Mouse (Mus musculus) intestine, embryonic 16.5 days (tissue): ENCODE results near the gene Chd2. TPM values are rescaled to one million over a fixed set of nuclear protein-coding genes. Genes with fewer than 3 reads are reported as not detected.
"Not testable (repeated sequence)": the region's sequence is repeated elsewhere in the genome, so short reads cannot be mapped to it uniquely, and the experiment has no call there.

Experiments used
- ATAC-seq: fragments of 200-750 bp; cut with Nextera tagmentation; 2 replicates; pipeline ENCODE4 v1.8.0; 2017; ENCODE audit warnings: moderate TSS enrichment, moderate library complexity
- H3K27ac ChIP-seq: fragments of 300-500 bp; sonication (generic); 2 replicates; pipeline ENCODE4 v1.5.1; 2014; ENCODE audit warnings: mild to moderate bottlenecking, low read length
- H3K27me3 ChIP-seq: fragments of 300-500 bp; sonication (generic); replicated peaks from 2 replicates; pipeline ENCODE4 v1.6.1; 2014; ENCODE audit warnings: low read length, control low read depth, mixed read lengths; ENCODE audit not compliant: control insufficient read depth, insufficient read depth
- H3K36me3 ChIP-seq: fragments of 300-500 bp; sonication (generic); 2 replicates; pipeline ENCODE4 v1.6.1; 2014; ENCODE audit warnings: low read length, control low read depth; ENCODE audit not compliant: control insufficient read depth, insufficient read depth
- H3K4me1 ChIP-seq: fragments of 300-500 bp; sonication (generic); 2 replicates; pipeline ENCODE4 v1.6.1; 2014; ENCODE audit warnings: low read length, control low read depth, mixed read lengths; ENCODE audit not compliant: control insufficient read depth, insufficient read depth
- H3K4me2 ChIP-seq: fragments of 300-500 bp; sonication (generic); 2 replicates; pipeline ENCODE4 v1.6.1; 2014; ENCODE audit warnings: low read depth, low read length, control low read depth
- H3K4me3 ChIP-seq: fragments of 300-500 bp; sonication (generic); 2 replicates; pipeline ENCODE4 v1.5.1; 2014; ENCODE audit warnings: mild to moderate bottlenecking, low read length
- H3K9ac ChIP-seq: fragments of 300-500 bp; sonication (generic); 2 replicates; pipeline ENCODE4 v1.6.1; 2014; ENCODE audit warnings: low read depth, low read length
- H3K9me3 ChIP-seq: fragments of 300-500 bp; sonication (generic); 2 replicates; pipeline ENCODE4 v1.6.1; 2016; ENCODE audit warnings: low read length, control low read depth; ENCODE audit not compliant: control insufficient read depth
- whole genome bisulfite sequencing: fragments of 180-500 bp; shearing (Covaris S2); extraction: QIAGEN DNeasy Blood & Tissue Kit; methylation state at CpG from one replicate; pipeline ENCODE4 v1.1.7; 2014; 5-methylcytosine and 5-hydroxymethylcytosine counted together
- polyA plus RNA-seq: library from polyadenylated mRNA; unstranded; fragments of >200 nt; fragmentation: Nextera tagmentation; extraction: Ambion mirVana; gene quantifications from 2 replicates; pipeline ENCODE4 v1.2.1, GENCODE M21; 2015

The Chd2 gene
- polyA plus RNA-seq, 1 experiment from 2014 or later: 40.1 TPM

DNA sequence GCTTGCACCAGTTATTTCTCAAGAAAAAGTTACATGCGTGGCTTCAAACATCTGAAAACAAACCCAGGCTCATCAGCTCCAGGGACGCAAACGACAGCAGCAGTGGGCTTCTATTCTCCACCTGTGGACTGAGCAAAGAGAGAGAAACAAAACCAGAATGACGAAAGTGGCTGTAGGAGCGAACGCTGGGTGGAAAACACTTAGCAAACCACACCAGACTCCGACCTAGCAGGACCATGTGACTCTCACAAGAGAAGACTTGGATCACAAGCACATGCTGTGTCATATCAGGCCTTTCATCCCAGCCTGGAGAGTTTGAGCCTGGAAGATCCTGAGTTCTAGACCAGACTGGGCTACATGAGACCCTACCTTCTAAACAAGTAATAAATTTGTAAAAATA, 41.8 kb upstream of the Chd2 start:
- 81% methylated on average over 7 of the region's 7 CpGs for WGBS
- Histone ChIP-seq H3K4me3 (no peak overlapping the region), H3K9me3 (no peaks in the 10 kb centered on the region), H3K27ac (peak overlapping the region; percentile 93; the same call in 1 of the 2 replicates), H3K4me1 (peaks cover 37% of the 10 kb centered on the region), H3K36me3 (no peaks in the 10 kb centered on the region), H3K9ac (no peak overlapping the region), H3K27me3 (no peaks in the 10 kb centered on the region), H3K4me2 (no peak overlapping the region)
- ATAC-seq: no peak

DNA sequence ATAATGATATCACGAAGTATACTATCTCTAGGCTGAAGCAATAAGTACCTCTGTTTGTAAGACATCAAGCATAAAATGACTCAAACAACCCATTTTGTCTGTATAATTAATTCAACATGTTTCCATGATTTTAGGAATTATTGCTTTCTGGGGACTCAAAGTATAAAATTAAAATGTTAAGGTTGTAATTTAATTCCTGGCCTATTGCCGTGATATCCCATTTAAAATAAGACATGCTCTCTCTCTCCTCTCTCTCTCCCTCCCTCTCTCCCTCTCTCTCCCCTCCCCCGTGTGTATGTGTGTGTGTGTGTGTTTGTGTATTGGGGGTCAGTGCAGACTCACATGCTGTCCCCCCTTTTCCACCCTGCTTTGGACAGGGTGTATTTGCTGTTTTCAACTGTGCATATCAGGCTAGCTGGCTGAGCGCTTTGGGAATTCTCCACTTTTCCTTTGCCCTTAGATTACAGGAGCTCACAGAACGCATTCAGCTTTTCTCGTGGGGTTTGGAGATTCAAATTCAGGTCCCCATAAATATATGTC, 40.3 kb upstream of the Chd2 start:
- WGBS: 66% methylated on average over 6 of the region's 6 CpGs
- H3K4me1 ChIP-seq: peaks cover 41% of the 10 kb centered on the region
- no peaks in the 10 kb centered on the region for H3K36me3 ChIP-seq
- H3K9me3 ChIP-seq: no peaks in the 10 kb centered on the region
- no peak overlapping the region for H3K27ac ChIP-seq
- no peak overlapping the region for H3K9ac ChIP-seq
- no peaks in the 10 kb centered on the region for H3K27me3 ChIP-seq
- no peak overlapping the region for H3K4me2 ChIP-seq
- ATAC-seq: no peak
- no peak overlapping the region for H3K4me3 ChIP-seq

DNA sequence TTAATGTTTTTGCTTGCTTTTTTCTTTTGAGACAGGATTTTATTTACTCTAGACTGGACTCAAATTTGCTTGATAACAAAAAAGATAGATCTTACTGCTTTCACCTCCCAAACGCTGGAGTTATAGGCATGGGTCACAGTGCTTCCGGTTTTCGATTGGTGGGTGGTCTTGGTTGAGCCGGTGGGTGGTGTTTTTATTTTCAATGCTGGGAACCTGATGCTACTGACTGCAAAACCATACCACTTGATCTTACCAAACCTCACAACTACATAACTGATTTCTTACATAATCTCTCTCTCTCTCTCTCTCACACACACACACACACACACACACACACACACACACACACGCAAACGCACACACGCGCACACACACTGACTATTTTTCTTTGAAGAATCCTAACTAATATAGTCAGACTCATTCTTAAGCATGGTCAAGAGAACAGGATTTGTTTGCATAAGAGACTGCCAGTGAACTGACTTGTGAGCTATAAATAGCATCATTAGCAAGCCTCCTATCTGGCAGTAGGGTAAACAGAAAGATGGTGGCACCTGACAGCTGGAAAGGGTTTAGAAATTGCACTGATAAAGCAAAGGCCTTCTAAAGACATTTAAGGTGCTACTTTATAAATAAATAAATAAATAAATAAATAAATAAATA, 37.6 kb upstream of the Chd2 start:
- no peak overlapping the region for H3K4me2 ChIP-seq
- peaks cover 27% of the 10 kb centered on the region for H3K4me1 ChIP-seq
- H3K9ac ChIP-seq: no peak overlapping the region
- ATAC-seq: peak; percentile 57
- WGBS: 29% methylated on average over 8 of the region's 8 CpGs
- H3K9me3 ChIP-seq: no peaks in the 10 kb centered on the region
- H3K4me3 ChIP-seq: no peak overlapping the region
- H3K36me3 ChIP-seq: no peaks in the 10 kb centered on the region
- H3K27me3 ChIP-seq: no peaks in the 10 kb centered on the region
- H3K27ac ChIP-seq: peak overlapping the region; percentile 59

DNA sequence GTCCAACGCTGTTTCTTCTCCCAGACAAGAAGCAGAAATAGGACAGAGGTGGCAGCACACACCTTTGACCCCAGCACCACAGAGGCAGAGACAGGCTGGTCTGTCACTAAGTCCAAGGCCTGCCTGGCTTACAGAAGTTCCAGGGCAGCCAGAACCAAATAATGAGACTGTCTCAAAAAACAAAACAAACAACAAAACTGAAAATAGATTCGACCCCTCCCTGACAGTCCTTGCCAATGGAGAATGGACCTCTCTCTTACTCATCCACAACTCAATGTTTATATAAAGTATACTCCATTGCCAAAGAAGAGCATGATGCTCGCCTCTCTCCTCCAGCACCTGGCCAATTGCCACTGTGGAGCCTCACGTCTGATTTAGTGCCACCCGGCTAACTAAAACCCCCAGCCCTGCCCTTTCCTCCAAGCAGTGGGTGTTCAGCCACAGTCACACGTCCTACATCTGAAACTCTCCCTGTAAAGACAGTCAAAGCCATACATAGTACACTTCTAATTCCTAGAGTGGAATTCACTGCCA, 36.3 kb upstream of the Chd2 start:
- Histone ChIP-seq H3K9ac (no peak overlapping the region), H3K4me2 (no peak overlapping the region), H3K4me3 (no peak overlapping the region), H3K27ac (peak overlapping the region; percentile 82), H3K4me1 (peaks cover 20% of the 10 kb centered on the region), H3K9me3 (no peaks in the 10 kb centered on the region), H3K27me3 (no peaks in the 10 kb centered on the region), H3K36me3 (no peaks in the 10 kb centered on the region)
- peak; percentile 74 for ATAC-seq
- WGBS: 61% methylated on average over 6 of the region's 6 CpGs

DNA sequence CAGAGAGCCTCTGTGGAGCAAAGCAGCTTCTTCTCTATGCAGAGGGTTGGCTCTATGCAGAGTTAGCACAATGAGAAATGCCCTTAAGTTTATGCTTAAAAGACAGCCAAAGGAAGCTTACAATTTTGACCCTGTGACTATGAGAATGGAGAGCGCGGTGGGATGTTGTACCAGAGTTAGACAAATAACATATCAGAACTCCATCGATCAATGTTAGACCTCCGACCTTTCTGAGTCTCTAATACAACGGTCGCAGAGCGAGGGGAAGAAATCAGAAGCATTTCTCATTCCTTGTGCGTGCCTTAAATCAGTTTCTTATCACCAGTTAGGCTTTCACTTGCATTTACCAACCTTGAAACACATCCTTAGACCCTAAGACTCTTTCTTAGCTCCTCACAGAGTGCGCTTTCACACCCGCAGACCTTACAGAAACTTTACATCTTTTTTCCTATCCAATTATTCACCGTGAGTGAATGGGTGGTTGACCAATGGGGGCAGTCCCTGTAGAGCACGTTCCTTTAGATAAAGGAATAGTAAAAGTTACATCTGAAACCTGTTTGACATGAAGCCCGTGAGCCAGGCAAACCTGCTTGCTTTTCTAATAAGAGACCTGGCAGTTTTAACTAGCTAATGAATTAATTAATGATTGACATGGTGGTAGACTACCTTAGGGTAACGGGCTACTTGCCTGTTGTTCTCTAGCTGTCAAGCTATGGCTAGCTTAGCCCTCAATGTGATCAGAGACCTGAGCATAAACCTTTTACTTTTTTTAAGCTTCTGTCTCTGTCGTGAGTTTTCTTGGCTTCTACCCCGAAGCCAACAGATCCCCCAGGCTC, 34.7 kb upstream of the Chd2 start:
- H3K27me3 ChIP-seq: no peaks in the 10 kb centered on the region
- no peak overlapping the region for H3K9ac ChIP-seq
- no peak overlapping the region for H3K4me2 ChIP-seq
- H3K4me3 ChIP-seq: no peak overlapping the region
- no peaks in the 10 kb centered on the region for H3K9me3 ChIP-seq
- H3K27ac ChIP-seq: no peak overlapping the region
- H3K36me3 ChIP-seq: no peaks in the 10 kb centered on the region
- H3K4me1 ChIP-seq: peaks cover 20% of the 10 kb centered on the region
- no peak for ATAC-seq
- WGBS: 48% methylated on average over 16 of the region's 16 CpGs

DNA sequence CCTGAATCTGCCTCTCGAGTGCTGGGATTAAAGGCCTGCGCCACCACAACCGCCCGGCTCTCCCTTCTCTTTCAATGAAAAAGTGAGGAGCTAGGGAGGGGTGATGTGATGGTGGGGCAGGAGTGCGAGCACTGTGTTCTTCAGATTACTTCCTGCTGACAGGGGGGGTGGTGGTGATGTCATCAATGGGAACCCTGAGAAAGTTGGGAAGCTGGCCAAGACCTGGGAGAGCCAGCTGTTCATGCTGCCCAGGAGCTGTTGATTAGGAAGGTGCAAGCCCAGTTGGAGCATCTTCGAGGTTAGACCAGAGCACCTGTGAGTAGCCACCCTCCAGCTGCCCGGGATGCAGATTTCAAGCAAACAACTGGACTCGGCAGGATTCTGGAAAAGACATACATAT, 33.6 kb upstream of the Chd2 start:
- Histone ChIP-seq H3K9me3 (no peaks in the 10 kb centered on the region), H3K9ac (no peak overlapping the region), H3K4me3 (no peak overlapping the region), H3K4me1 (peaks cover 20% of the 10 kb centered on the region), H3K36me3 (no peaks in the 10 kb centered on the region), H3K27ac (no peak overlapping the region), H3K27me3 (no peaks in the 10 kb centered on the region), H3K4me2 (no peak overlapping the region)
- WGBS: 59% methylated on average over 8 of the region's 8 CpGs
- ATAC-seq: no peak

DNA sequence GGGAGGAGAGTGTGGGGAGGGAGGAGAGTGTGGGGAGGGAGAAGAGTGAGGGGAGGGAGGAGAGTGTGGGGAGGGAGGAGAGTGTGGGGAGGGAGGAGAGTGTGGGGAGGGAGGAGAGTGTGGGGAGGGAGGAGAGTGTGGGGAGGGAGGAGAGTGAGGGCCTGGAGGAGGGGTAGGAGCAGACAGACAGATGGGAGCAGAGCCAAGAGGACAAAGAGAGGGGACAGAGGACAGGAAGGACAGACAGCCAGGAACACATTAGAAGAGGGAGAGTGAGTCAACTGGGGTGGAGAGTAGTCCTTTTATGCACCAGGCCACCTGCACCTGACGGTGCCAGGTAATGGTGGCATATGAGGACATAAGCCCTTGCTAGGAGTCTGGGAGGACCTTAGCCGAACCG, 33.0 kb upstream of the Chd2 start:
- H3K36me3 ChIP-seq, ATAC-seq, H3K27ac ChIP-seq, H3K4me3 ChIP-seq, H3K4me2 ChIP-seq, H3K9ac ChIP-seq, H3K9me3 ChIP-seq, H3K27me3 ChIP-seq: not testable (repeated sequence)
- 52% methylated on average over 3 of the region's 3 CpGs for WGBS
- peaks cover 20% of the 10 kb centered on the region for H3K4me1 ChIP-seq

DNA sequence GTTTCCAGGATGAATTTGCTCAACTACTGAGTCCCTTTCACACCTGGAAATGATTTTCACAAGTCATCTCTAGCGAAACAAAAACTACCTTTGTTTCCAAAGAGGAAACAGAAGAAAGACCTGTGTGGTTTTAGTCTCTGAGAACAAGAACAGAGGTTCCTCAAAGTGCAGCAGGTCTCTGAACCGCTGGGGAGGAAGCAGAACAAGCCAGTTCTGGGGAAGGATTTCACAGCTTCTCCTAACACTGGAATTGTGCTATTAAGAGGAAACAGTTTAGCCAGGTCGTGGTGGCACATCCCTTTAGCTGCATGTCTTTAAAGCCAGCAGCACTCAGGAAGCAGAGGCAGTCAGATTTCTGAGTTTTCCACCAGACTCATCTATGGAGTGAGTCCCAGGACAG, 30.9 kb upstream of the Chd2 start:
- WGBS: 74% methylated on average over 3 of the region's 3 CpGs
- Histone ChIP-seq H3K27me3 (no peaks in the 10 kb centered on the region), H3K27ac (no peak overlapping the region), H3K9me3 (no peaks in the 10 kb centered on the region), H3K36me3 (no peaks in the 10 kb centered on the region), H3K9ac (no peak overlapping the region), H3K4me2 (no peak overlapping the region), H3K4me1 (peaks cover 8% of the 10 kb centered on the region), H3K4me3 (no peak overlapping the region)
- no peak for ATAC-seq

DNA sequence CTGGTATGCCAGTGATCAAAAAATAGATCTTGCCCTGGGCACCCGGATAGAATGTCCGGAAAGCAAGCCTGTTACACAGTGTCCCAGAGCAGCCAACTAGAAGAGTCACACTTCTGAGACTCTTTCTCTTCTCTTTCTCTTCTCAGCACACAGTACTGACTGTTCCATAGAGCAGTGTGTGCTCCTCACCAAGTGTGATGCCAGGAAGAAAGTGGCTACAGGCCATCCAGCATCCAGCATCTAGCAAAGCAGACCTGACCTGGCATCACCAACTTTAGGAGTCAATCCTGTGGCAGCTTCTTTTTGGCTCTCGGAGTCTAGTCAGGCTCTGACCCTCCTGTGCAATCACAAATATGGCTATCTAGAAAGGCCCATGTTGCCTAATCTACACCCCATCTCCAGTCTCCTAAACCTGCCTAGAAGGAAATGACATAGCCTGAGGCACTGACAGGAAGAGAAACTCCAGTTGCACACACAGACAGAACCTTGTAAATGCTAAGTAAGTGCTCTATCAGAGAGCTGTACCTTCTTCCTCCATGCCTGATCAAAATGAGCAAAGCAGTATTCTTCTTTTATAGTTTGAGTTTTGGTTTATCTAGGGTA, 27.3 kb upstream of the Chd2 start:
- H3K4me1 ChIP-seq: peaks cover 5% of the 10 kb centered on the region; the same call in 1 of the 2 replicates
- WGBS: 93% methylated on average over 3 of the region's 3 CpGs

More for the DNA sequence above, 27.3 kb upstream of the Chd2 start:
- no peak overlapping the region for H3K9ac ChIP-seq
- H3K4me2 ChIP-seq: no peak overlapping the region
- H3K27ac ChIP-seq: no peak overlapping the region
- H3K36me3 ChIP-seq: no peaks in the 10 kb centered on the region
- H3K9me3 ChIP-seq: no peaks in the 10 kb centered on the region
- H3K27me3 ChIP-seq: no peaks in the 10 kb centered on the region
- no peak for ATAC-seq
- no peak overlapping the region for H3K4me3 ChIP-seq
